Mouse (Mus musculus) liver, embryonic 15.5 days (tissue): Measurements from ENCODE around the gene Ndufaf8. TPM values are rescaled to one million over a fixed set of nuclear protein-coding genes. Genes with fewer than 3 reads are reported as not detected.

Experiments
- microRNA-seq: library from miRNA; unstranded; fragments of <30 nt; microRNA quantifications from one replicate; pipeline ENCODE4, GENCODE M21; 2016
- polyA plus RNA-seq: library from polyadenylated mRNA; unstranded; fragments of >200 nt; fragmentation: Nextera tagmentation; extraction: Ambion mirVana; gene quantifications from 2 replicates; pipeline ENCODE4 v1.2.1, GENCODE M21; 2015

Ndufaf8 gene
- polyA plus RNA-seq, 1 experiment from 2014 or later, result 38.9 TPM

Small RNA genes within 50 kb of the gene (microRNA-seq; reads per million reads assigned to microRNA genes)
- gene Gm25948, result not detected

Other genes with a start within 250 kb of the Ndufaf8 start
- 25.4 and 29.5 TPM in 2 replicates for gene Chmp6, start 185.5 kb upstream of the Ndufaf8 start, polyA plus RNA-seq
- 8.0 and 9.4 TPM in 2 replicates for gene Baiap2, start 156.2 kb upstream of the Ndufaf8 start, polyA plus RNA-seq
- 0.59 and 0.68 TPM in 2 replicates for gene Aatk, start 51.8 kb upstream of the Ndufaf8 start, polyA plus RNA-seq
- gene Cep131, start 12.1 kb upstream of the Ndufaf8 start, polyA plus RNA-seq, result 4.2 and 4.6 TPM in 2 replicates
- gene Tepsin, start 197 bp upstream of the Ndufaf8 start, polyA plus RNA-seq, result 6.0 and 7.6 TPM in 2 replicates
- gene Slc38a10, start 52.4 kb downstream of the Ndufaf8 start, polyA plus RNA-seq, result 34.0 and 38.8 TPM in 2 replicates
- 0.91 and 1.0 TPM in 2 replicates for gene Bahcc1, start 134.0 kb downstream of the Ndufaf8 start, polyA plus RNA-seq
- gene Actg1, start 249.6 kb downstream of the Ndufaf8 start, polyA plus RNA-seq, result 559 and 587 TPM in 2 replicates